Mouse (Mus musculus) left cerebral cortex, postnatal 25 days (tissue): ENCODE data around the gene Zfp786. TPM values are rescaled to one million over a fixed set of nuclear protein-coding genes. Genes with fewer than 3 reads are reported as not detected.
A peak's percentile ranks its signal among the peaks of the same experiment; 100 is the strongest.
"Not testable (repeated sequence)": the region's sequence is repeated elsewhere in the genome, so short reads cannot be mapped to it uniquely, and the experiment has no call there.

Source experiments
- DNase-seq, 2 experiments: peaks; one replicate each; pipeline ENCODE4 v3.0.0; 2022; ENCODE audit warnings: low spot score in 2 of 2, mixed read lengths in 1 of 2
- intact Hi-C: fragments of 180-260 bp; cut with DNase I; formaldehyde crosslinking; loops from one replicate; pipeline ENCODE4 v1.15.1; 2025
- microRNA-seq, 2 experiments: library from miRNA; unstranded; fragments of <30 nt; microRNA quantifications; one replicate each; pipeline ENCODE4 v1.2.0; 2022
- total RNA-seq, 2 experiments: library from RNA; stranded (reverse); gene quantifications; 2 replicates each; pipeline ENCODE4 v1.2.3; 2021

The Zfp786 gene
- total RNA-seq, 2 experiments from 2014 or later = 4.9 to 5.0 TPM

- DNase-seq = no peak
- intact Hi-C loops = loop anchor here (2.0 kb wide), 1 partner anchor 42 kb away; the partner anchor contains the start of gene Zfp786
These were observed 41.8 kb downstream of the Zfp786 start for GRCm38 (mm10) chr6:47788821-47789220.

- intact Hi-C loops = loop anchor here (2.0 kb wide), 1 partner anchor 43 kb away; the partner anchor contains the start of gene Zfp786
- DNase-seq = peak; percentile 89 to 94
These were observed 42.5 kb downstream of the Zfp786 start for GRCm38 (mm10) chr6:47787941-47788736.

GRCm38 (mm10) chr6:47784707-47785412 lies 45.8 kb downstream of the Zfp786 start:
- intact Hi-C loops = no loop called here
- no peak for DNase-seq

GRCm38 (mm10) chr6:47781091-47781968 lies 49.3 kb downstream of the Zfp786 start:
- DNase-seq = peak; percentile 54 to 78
- intact Hi-C loops = no loop called here

DNA sequence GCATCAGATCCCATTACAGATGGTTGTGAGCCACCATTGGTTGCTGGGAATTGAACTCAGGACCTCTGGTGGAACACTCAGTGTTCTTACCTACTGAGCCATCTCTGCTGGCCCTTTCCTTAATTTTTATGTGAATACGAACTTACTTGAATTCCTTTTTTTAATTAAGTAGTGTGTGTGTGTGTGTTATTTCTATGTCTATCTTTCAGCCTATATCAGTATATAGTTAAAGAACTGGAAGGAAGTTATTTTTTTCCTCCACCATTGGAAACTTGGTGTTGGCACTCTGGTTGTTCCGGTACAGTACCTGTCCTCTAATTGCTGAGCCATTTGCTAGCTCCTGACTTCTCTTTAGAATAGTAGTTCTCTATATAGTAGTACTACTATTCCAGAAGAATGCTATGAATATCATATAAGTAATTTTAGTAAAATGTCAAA lies 50.1 kb downstream of the Zfp786 start:
- intact Hi-C loops = no loop called here
- no peak for DNase-seq

- intact Hi-C loops = not testable (repeated sequence)
- DNase-seq = peak in 1 of 2 experiments; percentile 1
These were observed 58.9 kb downstream of the Zfp786 start for GRCm38 (mm10) chr6:47771760-47772159.

DNA sequence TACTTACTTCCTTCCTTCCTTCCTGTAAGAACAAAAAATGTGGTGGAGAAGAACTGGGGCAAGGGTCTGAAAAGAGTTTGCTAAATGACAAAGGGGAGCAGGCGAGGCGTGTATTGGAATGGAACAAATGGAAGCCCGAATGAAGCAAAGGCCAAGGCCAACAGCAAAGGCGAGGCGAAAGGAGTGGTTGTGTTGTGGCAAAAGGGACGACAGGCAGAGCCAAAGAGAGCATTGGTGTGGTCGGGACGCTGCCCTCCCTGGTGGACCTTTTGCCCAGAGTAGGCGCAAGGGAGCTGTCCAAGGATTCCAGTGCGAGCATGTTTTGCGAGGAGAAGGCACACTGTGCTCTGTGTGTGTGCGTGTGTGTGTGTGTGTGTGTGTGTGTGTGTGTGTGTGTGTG lies 59.6 kb downstream of the Zfp786 start:
- intact Hi-C loops = not testable (repeated sequence)
- DNase-seq = peak in 1 of 2 experiments; percentile 1

- DNase-seq = peak in 1 of 2 experiments; percentile 14
- intact Hi-C loops = not testable (repeated sequence)
These were observed 60.8 kb downstream of the Zfp786 start for GRCm38 (mm10) chr6:47769861-47770260.

Small RNA genes lying within 50 kb of the gene (microRNA-seq; reads per million reads assigned to microRNA genes)
- gene Mir704 = 0.34 to 0.50 reads per million in 2 experiments

Other genes starting within 250 kb of the Zfp786 start
- gene Ezh2, start 235.5 kb downstream of the Zfp786 start, total RNA-seq = 10 to 100 TPM; 12.4 to 13.1 TPM
- gene Pdia4, start 17.4 kb downstream of the Zfp786 start, total RNA-seq = 10 to 100 TPM; 67.1 to 71.1 TPM
- gene Zfp398, start 4.8 kb upstream of the Zfp786 start, total RNA-seq = 10 to 100 TPM; 19.3 to 19.6 TPM
- gene Zfp282, start 46.3 kb upstream of the Zfp786 start, total RNA-seq = 10 to 100 TPM; 15.5 to 16.4 TPM
- 10 to 100 TPM; 15.0 to 17.4 TPM for gene Zfp212, start 89.6 kb upstream of the Zfp786 start, total RNA-seq
- 10 to 100 TPM; 19.4 to 19.7 TPM for gene Zfp956, start 122.5 kb upstream of the Zfp786 start, total RNA-seq
- gene Zfp777, start 218.0 kb upstream of the Zfp786 start, total RNA-seq = 10 to 100 TPM; 30.4 to 40.0 TPM